Mouse (Mus musculus) stomach, postnatal 0 days (tissue): Measurements from ENCODE around the gene Zic2.

Source experiments
- CTCF ChIP-seq: IDR thresholded peaks from 2 replicates; pipeline ENCODE4 v1.5.1; 2016; ENCODE audit warnings: antibody characterized with exemption, low read depth, mild to moderate bottlenecking, moderate library complexity
- EP300 ChIP-seq: optimal IDR thresholded peaks from 2 replicates; pipeline ENCODE3; 2016; ENCODE audit warnings: antibody characterized with exemption

DNA sequence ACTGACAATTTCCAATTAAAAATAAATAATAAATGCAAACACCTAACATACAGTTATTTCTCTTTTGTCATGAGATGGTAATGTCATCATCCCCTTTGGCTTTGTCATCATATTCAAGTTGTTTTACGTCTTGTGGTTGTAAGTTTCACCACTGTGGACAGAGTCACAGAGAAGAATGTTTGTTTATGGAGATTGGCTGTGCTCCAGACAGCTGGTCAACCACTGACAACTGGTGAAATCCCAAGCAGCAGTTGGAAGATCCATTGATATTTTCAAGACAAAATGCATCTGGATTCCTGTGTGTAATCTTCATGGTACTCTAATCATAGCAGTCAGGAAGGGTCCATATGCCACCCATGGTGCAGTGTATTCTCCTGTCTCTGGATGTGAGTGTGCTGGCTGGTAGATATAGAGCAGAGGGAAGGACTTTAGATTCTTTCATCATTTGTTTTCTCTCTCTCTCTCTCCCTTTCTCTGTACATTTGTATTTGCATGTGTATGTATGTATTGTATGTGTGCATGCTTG is 38.3 kb downstream of the Zic2 start:
- TF ChIP-seq CTCF: no peak
- no peak for TF ChIP-seq EP300
